In genomic region chr12:83342035-83342874, GRCm38 (mm10) we compare ENCODE assay signal across 10 mouse cellular contexts.
DNase-seq lines count a peak whose midpoint lies in the region; ATAC-seq lines count a peak whose summit lies in the region.
"Had no signal": no experiment of that assay in that cellular context is flagged by ENCODE, and none has a peak within 500 bp of the region (broad histone marks: within the 10 kb centered on the region; RNA-seq: fewer than 3 reads in every experiment).

No protein-coding gene starts in this region.

- 0 out of 2 replicates have a peak overlapping the region, but pooled peaks have one; percentile 1 for H3K9ac ChIP-seq in heart, embryonic 13.5 days
- H3K9ac ChIP-seq in neural tube, embryonic 15.5 days (replicated peaks): no peak overlapping the region; the same call in 1 of the 2 replicates
- H3K9ac ChIP-seq: embryonic facial prominence, embryonic 15.5 days had no signal

- peaks cover 35% of the 10 kb centered on the region for H3K4me1 ChIP-seq in heart, embryonic 13.5 days
- peaks cover 23% of the 10 kb centered on the region for H3K4me1 ChIP-seq in hindbrain, embryonic 10.5 days (replicated peaks)
- H3K4me1 ChIP-seq in neural tube, embryonic 15.5 days: peaks cover 31% of the 10 kb centered on the region

- H3K9me3 ChIP-seq in heart, embryonic 13.5 days: no peaks in the 10 kb centered on the region
- no peaks in the 10 kb centered on the region for H3K9me3 ChIP-seq in hindbrain, embryonic 10.5 days
- H3K9me3 ChIP-seq in neural tube, embryonic 15.5 days (replicated peaks): no peaks in the 10 kb centered on the region
- H3K9me3 ChIP-seq: embryonic facial prominence, embryonic 15.5 days had no signal

- no peaks in the 10 kb centered on the region for H3K36me3 ChIP-seq in heart, embryonic 13.5 days
- no peaks in the 10 kb centered on the region for H3K36me3 ChIP-seq in hindbrain, embryonic 10.5 days
- H3K36me3 ChIP-seq in neural tube, embryonic 15.5 days: no peaks in the 10 kb centered on the region
- H3K36me3 ChIP-seq: embryonic facial prominence, embryonic 15.5 days had no signal

- 0 out of 2 replicates have a peak overlapping the region, but pooled peaks have one; percentile 33 for H3K27ac ChIP-seq in heart, embryonic 13.5 days (replicated peaks)
- peak overlapping the region; percentile 53 for H3K27ac ChIP-seq in hindbrain, embryonic 10.5 days
- H3K27ac ChIP-seq in neural tube, embryonic 15.5 days (replicated peaks): peak overlapping the region; percentile 60; the same call in 1 of the 2 replicates
- H3K27ac ChIP-seq: embryonic facial prominence, embryonic 15.5 days; stomach, postnatal 0 days had no signal

- no peak for DNase-seq in heart, adult 9 months (ENCODE audit: low spot score in 2 of 2)
- peak; percentile 60 for DNase-seq in retina, postnatal 1 day
- no peak for DNase-seq in retina, embryonic 14.5 days (ENCODE audit: low spot score)
- no peak for DNase-seq in hindbrain, embryonic 10.5 days (ENCODE audit: low spot score)
- DNase-seq in gastrocnemius, adult 8-10 months (ENCODE audit: low spot score in 2 of 2): no peak
- no peak for DNase-seq in liver

- no peak for ATAC-seq in heart, embryonic 13.5 days (ENCODE audit: extremely low read depth, insufficient number of reproducible peaks, low FRiP score, low TSS enrichment)
- ATAC-seq in neural tube, embryonic 15.5 days (ENCODE audit: low FRiP score): peak; percentile 70; the same call in 1 of the 2 replicates

- WGBS in heart, embryonic 13.5 days: 61% methylated on average over 15 of the region's 15 CpGs
- WGBS in hindbrain, embryonic 10.5 days: 74% methylated on average over 15 of the region's 15 CpGs
- WGBS in neural tube, embryonic 15.5 days: 46% methylated on average over 15 of the region's 15 CpGs

- H3K4me2 ChIP-seq in heart, embryonic 13.5 days: no peak overlapping the region
- H3K4me2 ChIP-seq in neural tube, embryonic 15.5 days: no peak overlapping the region
- H3K4me2 ChIP-seq: embryonic facial prominence, embryonic 15.5 days had no signal

- H3K4me3 ChIP-seq in heart, embryonic 13.5 days: no peak overlapping the region
- no peak overlapping the region for H3K4me3 ChIP-seq in hindbrain, embryonic 10.5 days
- no peak overlapping the region for H3K4me3 ChIP-seq in neural tube, embryonic 15.5 days (replicated peaks)
- H3K4me3 ChIP-seq: embryonic facial prominence, embryonic 15.5 days had no signal

- no peaks in the 10 kb centered on the region for H3K27me3 ChIP-seq in heart, embryonic 13.5 days (replicated peaks)
- no peaks in the 10 kb centered on the region for H3K27me3 ChIP-seq in hindbrain, embryonic 10.5 days (ENCODE audit: insufficient read depth, poor library complexity, severe bottlenecking)
- H3K27me3 ChIP-seq in neural tube, embryonic 15.5 days (replicated peaks): no peaks in the 10 kb centered on the region
